Mouse (Mus musculus) liver, embryonic 16.5 days (tissue): ENCODE results near the gene Phldb3. TPM values are rescaled to one million over a fixed set of nuclear protein-coding genes. Genes with fewer than 3 reads are reported as not detected.

Experiments
- ATAC-seq: fragments of 200-750 bp; cut with Nextera tagmentation; 2 replicates; pipeline ENCODE4 v1.8.0; 2017; ENCODE audit warnings: low read depth, mild to moderate bottlenecking, moderate number of reproducible peaks, moderate library complexity
- H3K27ac ChIP-seq: fragments of 300-500 bp; sonication (generic); 2 replicates; pipeline ENCODE4 v1.5.1; 2014; ENCODE audit warnings: mild to moderate bottlenecking, low read length
- H3K27me3 ChIP-seq: fragments of 300-500 bp; sonication (generic); 2 replicates; pipeline ENCODE4 v1.6.1; 2014; ENCODE audit warnings: low read depth, low read length, mixed read lengths; ENCODE audit not compliant: control insufficient read depth, insufficient read depth
- H3K36me3 ChIP-seq: fragments of 300-500 bp; sonication (generic); 2 replicates; pipeline ENCODE4 v1.6.1; 2014; ENCODE audit warnings: mild to moderate bottlenecking; ENCODE audit not compliant: control insufficient read depth, insufficient read depth
- H3K4me1 ChIP-seq: fragments of 300-500 bp; sonication (generic); 2 replicates; pipeline ENCODE4 v1.6.1; 2014; ENCODE audit warnings: low read depth, low read length, mixed read lengths; ENCODE audit not compliant: control insufficient read depth
- H3K4me2 ChIP-seq: fragments of 300-500 bp; sonication (generic); 2 replicates; pipeline ENCODE4 v1.6.1; 2014; ENCODE audit warnings: low read depth, low read length, mixed read lengths
- H3K4me3 ChIP-seq: fragments of 300-500 bp; sonication (generic); 2 replicates; pipeline ENCODE4 v1.5.1; 2014; ENCODE audit warnings: low read depth, mild to moderate bottlenecking, low read length
- H3K9ac ChIP-seq: fragments of 300-500 bp; sonication (generic); 2 replicates; pipeline ENCODE4 v1.6.1; 2014; ENCODE audit warnings: low read depth, low read length
- H3K9me3 ChIP-seq: fragments of 300-500 bp; sonication (generic); replicated peaks from 2 replicates; pipeline ENCODE4 v1.6.1; 2016; ENCODE audit warnings: low read length; ENCODE audit not compliant: control insufficient read depth
- whole genome bisulfite sequencing: fragments of 180-500 bp; shearing (Covaris S2); extraction: QIAGEN DNeasy Blood & Tissue Kit; methylation state at CpG from one replicate; pipeline ENCODE4 v1.1.7; 2014; ENCODE audit not compliant: insufficient replicate concordance; 5-methylcytosine and 5-hydroxymethylcytosine counted together
- polyA plus RNA-seq: library from polyadenylated mRNA; unstranded; fragments of >200 nt; fragmentation: Nextera tagmentation; extraction: Ambion mirVana; gene quantifications from 2 replicates; pipeline ENCODE4 v1.2.1, GENCODE M21; 2015

The Phldb3 gene
- polyA plus RNA-seq, 1 experiment from 2014 or later = 0.18 TPM

- Histone ChIP-seq H3K4me3 (no peak within 1 kb of the TSS), H3K4me2 (no peak within 1 kb of the TSS), H3K9me3 (no peaks in the 10 kb centered on the region), H3K4me1 (peaks cover 4% of the 10 kb centered on the region), H3K27me3 (peaks cover 41% of the 10 kb centered on the region), H3K27ac (no peak within 1 kb of the TSS), H3K36me3 (no peaks in the 10 kb centered on the region), H3K9ac (no peak within 1 kb of the TSS)
- WGBS = 36% methylated on average over 15 of the region's 15 CpGs
- no peak for ATAC-seq
Observed at GRCm38 (mm10) chr7:24636264-24636663, 25.7 kb downstream of the Phldb3 start, which contains the start of gene Lypd3. TSS of gene Lypd3 (plus strand) at chr7:24636550.

- WGBS = 7% methylated on average over 18 of the region's 18 CpGs
- Histone ChIP-seq H3K4me3 (no peak overlapping the region), H3K4me1 (peaks cover 4% of the 10 kb centered on the region), H3K36me3 (no peaks in the 10 kb centered on the region), H3K27ac (no peak overlapping the region), H3K4me2 (no peak overlapping the region), H3K27me3 (peaks cover 41% of the 10 kb centered on the region), H3K9ac (no peak overlapping the region), H3K9me3 (no peaks in the 10 kb centered on the region)
- no peak for ATAC-seq
Observed at GRCm38 (mm10) chr7:24637046-24637445, 26.5 kb downstream of the Phldb3 start.

- H3K4me1 ChIP-seq = peaks cover 4% of the 10 kb centered on the region
- H3K27me3 ChIP-seq = peaks cover 41% of the 10 kb centered on the region
- 4% methylated on average over 35 of the region's 35 CpGs for WGBS
- no peaks in the 10 kb centered on the region for H3K36me3 ChIP-seq
- no peak overlapping the region for H3K9ac ChIP-seq
- H3K27ac ChIP-seq = no peak overlapping the region
- no peaks in the 10 kb centered on the region for H3K9me3 ChIP-seq
- no peak for ATAC-seq
- H3K4me3 ChIP-seq = peak overlapping the region; percentile 51
- peak overlapping the region; percentile 72 for H3K4me2 ChIP-seq
Observed at GRCm38 (mm10) chr7:24638026-24638856, 27.7 kb downstream of the Phldb3 start.

GRCm38 (mm10) chr7:24640450-24640849, 29.9 kb downstream of the Phldb3 start:
- Histone ChIP-seq H3K9me3 (no peaks in the 10 kb centered on the region), H3K4me3 (no peak overlapping the region), H3K4me1 (peaks cover 4% of the 10 kb centered on the region), H3K27ac (no peak overlapping the region), H3K9ac (no peak overlapping the region), H3K36me3 (no peaks in the 10 kb centered on the region), H3K27me3 (peaks cover 41% of the 10 kb centered on the region), H3K4me2 (no peak overlapping the region)
- WGBS = 59% methylated on average over 13 of the region's 13 CpGs
- no peak for ATAC-seq

GRCm38 (mm10) chr7:24642491-24642890, 31.9 kb downstream of the Phldb3 start:
- Histone ChIP-seq H3K9me3 (no peaks in the 10 kb centered on the region), H3K27me3 (peaks cover 23% of the 10 kb centered on the region), H3K4me1 (peaks cover 4% of the 10 kb centered on the region), H3K36me3 (no peaks in the 10 kb centered on the region), H3K4me2 (no peak overlapping the region), H3K9ac (no peak overlapping the region), H3K4me3 (no peak overlapping the region), H3K27ac (no peak overlapping the region)
- no peak for ATAC-seq
- 5% methylated on average over 9 of the region's 9 CpGs for WGBS

- Histone ChIP-seq H3K36me3 (no peaks in the 10 kb centered on the region), H3K27ac (no peak overlapping the region), H3K27me3 (peaks cover 6% of the 10 kb centered on the region), H3K4me3 (no peak overlapping the region), H3K4me1 (no peaks in the 10 kb centered on the region), H3K4me2 (no peak overlapping the region), H3K9me3 (no peaks in the 10 kb centered on the region), H3K9ac (no peak overlapping the region)
- no peak for ATAC-seq
- WGBS = 53% methylated on average over 6 of the region's 6 CpGs
Observed at GRCm38 (mm10) chr7:24644492-24644891, 33.9 kb downstream of the Phldb3 start.

GRCm38 (mm10) chr7:24644996-24645395, 34.4 kb downstream of the Phldb3 start:
- Histone ChIP-seq H3K36me3 (no peaks in the 10 kb centered on the region), H3K9me3 (no peaks in the 10 kb centered on the region), H3K4me1 (no peaks in the 10 kb centered on the region), H3K4me2 (no peak overlapping the region), H3K4me3 (no peak overlapping the region), H3K27me3 (peaks cover 3% of the 10 kb centered on the region), H3K27ac (no peak overlapping the region), H3K9ac (no peak overlapping the region)
- WGBS = 22% methylated on average over 7 of the region's 7 CpGs
- ATAC-seq = no peak

- Histone ChIP-seq H3K4me3 (no peak overlapping the region), H3K9ac (no peak overlapping the region), H3K27me3 (no peaks in the 10 kb centered on the region), H3K9me3 (no peaks in the 10 kb centered on the region), H3K27ac (no peak overlapping the region), H3K4me1 (no peaks in the 10 kb centered on the region), H3K4me2 (no peak overlapping the region), H3K36me3 (no peaks in the 10 kb centered on the region)
- no peak for ATAC-seq
- 51% methylated on average over 7 of the region's 7 CpGs for WGBS
Observed at GRCm38 (mm10) chr7:24646486-24646885, 35.9 kb downstream of the Phldb3 start.

- H3K27me3 ChIP-seq = no peaks in the 10 kb centered on the region
- H3K4me1 ChIP-seq = no peaks in the 10 kb centered on the region
- 16% methylated on average over 7 of the region's 7 CpGs for WGBS
- no peaks in the 10 kb centered on the region for H3K36me3 ChIP-seq
- H3K9ac ChIP-seq = no peak overlapping the region
- H3K4me3 ChIP-seq = no peak overlapping the region
- no peak for ATAC-seq
- H3K9me3 ChIP-seq = no peaks in the 10 kb centered on the region
- H3K4me2 ChIP-seq = no peak overlapping the region
- no peak overlapping the region for H3K27ac ChIP-seq
Observed at GRCm38 (mm10) chr7:24653681-24654080, 43.1 kb downstream of the Phldb3 start.
